Mouse (Mus musculus): ENCODE results near the gene Snai1. TPM values are rescaled to one million over a fixed set of nuclear protein-coding genes. Genes with fewer than 3 reads are reported as not detected.

The Snai1 gene
- total and polyA plus RNA-seq, 3 experiments = 0.19 to 0.74 TPM; not detected in 1

DNA sequence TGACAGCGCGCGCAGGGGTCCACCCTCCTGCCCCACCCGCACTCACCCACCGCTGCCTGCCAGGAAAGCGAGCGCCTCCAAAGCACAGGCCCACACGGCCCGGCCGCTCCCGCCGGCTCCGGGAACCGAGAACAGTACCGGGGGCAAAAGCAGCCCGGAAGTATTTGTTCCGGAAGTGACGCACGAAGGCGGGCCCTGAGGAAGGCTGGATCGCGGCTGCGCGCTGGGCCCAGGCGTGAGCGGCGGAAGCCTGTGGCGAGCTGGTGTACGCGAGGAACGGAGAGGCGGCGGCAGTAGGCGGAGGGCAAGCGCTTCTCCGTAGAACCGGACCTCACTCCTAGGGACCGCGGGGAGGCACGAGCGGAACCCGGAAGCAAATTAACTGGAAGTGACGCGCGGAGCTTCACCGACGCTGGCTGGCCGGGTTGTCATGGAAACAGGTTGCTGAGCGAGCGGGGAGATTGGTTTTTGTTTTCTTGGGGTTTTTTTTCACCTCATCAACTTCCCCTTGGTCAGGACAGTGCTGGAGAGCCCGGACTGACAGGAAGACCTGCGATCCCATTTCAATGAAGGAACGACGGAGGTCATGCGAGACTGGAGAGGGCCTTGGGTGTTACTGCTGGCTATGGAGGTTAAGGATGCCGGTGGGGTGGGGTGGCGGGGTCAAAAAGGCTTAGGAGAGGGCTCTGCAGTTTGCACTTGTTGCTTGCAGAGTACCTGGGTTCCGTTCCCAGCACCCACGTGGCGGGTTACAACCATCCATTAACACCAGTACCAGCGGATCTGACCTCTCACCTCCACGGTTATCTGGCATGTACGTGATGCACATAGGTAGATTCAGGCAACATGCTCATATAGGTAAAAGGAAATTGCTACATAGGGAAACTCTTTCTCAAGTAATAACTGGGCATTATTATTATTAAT lies 45.0 kb upstream of the Snai1 start, which contains the start of gene Spata2 (continued):
- TF ChIP-seq EP300 (IDR thresholded peaks at IDR 0.05; ENCODE audit: low read depth in 1 of 2, low read length in 2 of 2) = 0 out of 4 replicates have a peak, but pooled peaks of 1 of the 2 experiments have one; percentile 22
- peak; percentile 85 for TF ChIP-seq ELF1 (IDR thresholded peaks at IDR 0.05; ENCODE audit: low read depth, low read length)
- TF ChIP-seq UBTF (IDR thresholded peaks at IDR 0.05; ENCODE audit: borderline replicate concordance, insufficient read depth, low read depth, low read length) = 0 out of 2 replicates have a peak, but pooled peaks have one; percentile 20
- peak; percentile 80 for TF ChIP-seq NELFE (IDR thresholded peaks at IDR 0.05; ENCODE audit: low read depth, low read length)
- TF ChIP-seq CHD2 (IDR thresholded peaks at IDR 0.05; ENCODE audit: low read length) = no peak; the same call in 1 of the 2 replicates
- TF ChIP-seq ZKSCAN1 (IDR thresholded peaks at IDR 0.05; ENCODE audit: low read depth, low read length) = no peak
- TF ChIP-seq POLR2AphosphoS5 (IDR thresholded peaks at IDR 0.05; ENCODE audit: borderline replicate concordance, low read depth, low read length) = no peak
- peak in 1 of 2 experiments; percentile 52; a peak in 3 of 4 replicates for TF ChIP-seq POLR2A (IDR thresholded peaks at IDR 0.05; ENCODE audit: control insufficient read depth in 1 of 2, insufficient read depth in 1 of 2, low read depth in 1 of 2, low read length in 2 of 2, poor library complexity in 1 of 2)
- TF ChIP-seq SMC3 (IDR thresholded peaks at IDR 0.05; ENCODE audit: low read depth, low read length) = no peak
- TF ChIP-seq NRF1 (IDR thresholded peaks at IDR 0.05; ENCODE audit: insufficient read depth, low read depth, low read length, poor library complexity, severe bottlenecking) = peak; percentile 76
- no peak for TF ChIP-seq E2F4 (IDR thresholded peaks at IDR 0.05; ENCODE audit: borderline replicate concordance, low read depth, low read length)
- peak; percentile 83; the same call in 1 of the 2 replicates for TF ChIP-seq POLR2AphosphoS2 (IDR thresholded peaks at IDR 0.05; ENCODE audit: low read length)
- TF ChIP-seq USF2 (IDR thresholded peaks at IDR 0.05; ENCODE audit: borderline replicate concordance in 1 of 2, insufficient read depth in 1 of 2, low read depth in 1 of 2, low read length in 2 of 2) = no peak
- no peak for TF ChIP-seq CTCF (IDR thresholded peaks at IDR 0.05 in 2 of 3, conservative IDR thresholded peaks at IDR 0.05 in 1 of 3; ENCODE audit: control insufficient read depth in 1 of 3, insufficient read depth in 1 of 3, low read depth in 2 of 3, low read length in 3 of 3, poor library complexity in 1 of 3, severe bottlenecking in 1 of 3)

DNA sequence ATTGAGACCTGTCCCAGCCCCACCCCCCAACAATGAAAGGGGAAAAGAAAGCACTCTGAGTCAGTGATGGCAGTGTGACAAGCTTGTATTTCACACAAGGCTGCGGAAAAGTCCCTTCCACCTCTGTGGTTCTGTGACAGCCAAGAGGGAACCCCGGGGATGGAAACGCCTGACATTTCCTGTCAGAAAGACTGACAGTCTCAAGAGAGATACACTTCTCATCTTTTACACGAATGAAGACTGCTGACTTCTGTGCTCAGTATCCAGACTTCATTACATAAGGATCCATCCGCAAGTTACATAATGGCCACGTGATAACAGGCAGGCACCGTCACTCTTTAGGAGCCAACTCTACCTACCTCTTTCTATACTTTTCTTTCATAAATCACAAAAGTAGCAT lies 41.6 kb upstream of the Snai1 start:
- Histone ChIP-seq H3K4me3 (ENCODE audit: control insufficient read depth in 1 of 2, insufficient read depth in 1 of 2, low read depth in 2 of 2, low read length in 2 of 2) (no peak overlapping the region), H3K9ac (ENCODE audit: control insufficient read depth, low read depth, low read length, poor library complexity, severe bottlenecking) (no peak overlapping the region), H3K27me3 (ENCODE audit: control insufficient read depth in 1 of 2, insufficient read depth in 2 of 2, low read length in 2 of 2) (no peaks in the 10 kb centered on the region), H3K4me1 (ENCODE audit: control insufficient read depth in 1 of 2, insufficient read depth in 2 of 2, low read length in 2 of 2) (peaks cover 3 to 6% of the 10 kb centered on the region in 2 experiments; a peak in 1 of 4 replicates), H3K9me3 (replicated peaks; ENCODE audit: insufficient read depth, low read length) (no peaks in the 10 kb centered on the region), H3K36me3 (ENCODE audit: control insufficient read depth in 1 of 2, insufficient read depth in 2 of 2, low read length in 2 of 2) (peaks cover 0 to 6% of the 10 kb centered on the region in 2 experiments; a peak in 1 of 4 replicates), H3K27ac (ENCODE audit: control insufficient read depth, low read depth, low read length) (no peak overlapping the region), H3K79me2 (ENCODE audit: control insufficient read depth, insufficient read depth, low read length, poor library complexity) (peaks cover 12% of the 10 kb centered on the region)
- no peak for TF ChIP-seq ZMIZ1 (IDR thresholded peaks at IDR 0.05; ENCODE audit: low read depth, low read length)
- TF ChIP-seq MYC (IDR thresholded peaks at IDR 0.05; ENCODE audit: low read depth, low read length) = no peak
- TF ChIP-seq NRF1 (IDR thresholded peaks at IDR 0.05; ENCODE audit: insufficient read depth, low read depth, low read length, poor library complexity, severe bottlenecking) = no peak
- TF ChIP-seq USF1 (IDR thresholded peaks at IDR 0.05; ENCODE audit: low read depth, low read length) = no peak
- TF ChIP-seq TCF12 (IDR thresholded peaks at IDR 0.05; ENCODE audit: low read depth, low read length) = no peak
- TF ChIP-seq CTCF (IDR thresholded peaks at IDR 0.05 in 2 of 3, conservative IDR thresholded peaks at IDR 0.05 in 1 of 3; ENCODE audit: control insufficient read depth in 1 of 3, insufficient read depth in 1 of 3, low read depth in 2 of 3, low read length in 3 of 3, poor library complexity in 1 of 3, severe bottlenecking in 1 of 3) = no peak
- TF ChIP-seq ELF1 (IDR thresholded peaks at IDR 0.05; ENCODE audit: low read depth, low read length) = no peak
- no peak for TF ChIP-seq EP300 (IDR thresholded peaks at IDR 0.05; ENCODE audit: low read depth in 1 of 2, low read length in 2 of 2)
- TF ChIP-seq MXI1 (IDR thresholded peaks at IDR 0.05; ENCODE audit: low read depth, low read length) = no peak
- no peak for TF ChIP-seq NELFE (IDR thresholded peaks at IDR 0.05; ENCODE audit: low read depth, low read length)
- no peak for TF ChIP-seq SIN3A (IDR thresholded peaks at IDR 0.05; ENCODE audit: low read length)
- no peak for TF ChIP-seq CHD2 (IDR thresholded peaks at IDR 0.05; ENCODE audit: low read length)
- no peak for TF ChIP-seq GABPA (IDR thresholded peaks at IDR 0.05; ENCODE audit: low read depth, low read length)
- TF ChIP-seq CHD1 (IDR thresholded peaks at IDR 0.05; ENCODE audit: low read depth, low read length) = no peak
- TF ChIP-seq POLR2AphosphoS5 (IDR thresholded peaks at IDR 0.05; ENCODE audit: borderline replicate concordance, low read depth, low read length) = no peak
- TF ChIP-seq POLR2A (IDR thresholded peaks at IDR 0.05; ENCODE audit: control insufficient read depth in 1 of 2, insufficient read depth in 1 of 2, low read depth in 1 of 2, low read length in 2 of 2, poor library complexity in 1 of 2) = no peak
- no peak for TF ChIP-seq TAL1 (IDR thresholded peaks at IDR 0.05; ENCODE audit: low read length)
- TF ChIP-seq RCOR1 (IDR thresholded peaks at IDR 0.05; ENCODE audit: low read depth, low read length) = no peak
- no peak for TF ChIP-seq SMC3 (IDR thresholded peaks at IDR 0.05; ENCODE audit: low read depth, low read length)
- no peak for TF ChIP-seq MEF2A (IDR thresholded peaks at IDR 0.05; ENCODE audit: extremely low read depth, insufficient replicate concordance, low read depth, low read length, poor library complexity, severe bottlenecking)
- DNase-seq (ENCODE audit: low read depth, low spot score) = no peak
